Mouse (Mus musculus) intestine, postnatal 0 days (tissue): Measurements from ENCODE around the gene Nos1ap. TPM values are rescaled to one million over a fixed set of nuclear protein-coding genes. Genes with fewer than 3 reads are reported as not detected.

Experiments used
- ATAC-seq: fragments of 200-750 bp; cut with Nextera tagmentation; 2 replicates; pipeline ENCODE4 v1.8.0; 2017; ENCODE audit warnings: mild to moderate bottlenecking, moderate TSS enrichment, moderate library complexity
- H3K27ac ChIP-seq: fragments of 300-500 bp; sonication (generic); 2 replicates; pipeline ENCODE4 v1.5.1; 2014; ENCODE audit warnings: mild to moderate bottlenecking, low read depth, low read length, moderate library complexity
- H3K27me3 ChIP-seq: fragments of 300-500 bp; sonication (generic); replicated peaks from 2 replicates; pipeline ENCODE4 v1.6.1; 2014; ENCODE audit warnings: low read length, mixed read lengths; ENCODE audit not compliant: control insufficient read depth, insufficient read depth
- H3K36me3 ChIP-seq: fragments of 300-500 bp; sonication (generic); 2 replicates; pipeline ENCODE4 v1.6.1; 2014; ENCODE audit warnings: mild to moderate bottlenecking, moderate library complexity; ENCODE audit not compliant: control insufficient read depth, insufficient read depth
- H3K4me1 ChIP-seq: fragments of 300-500 bp; sonication (generic); replicated peaks from 2 replicates; pipeline ENCODE4 v1.6.1; 2014; ENCODE audit warnings: antibody characterized with exemption, low read length, mixed read lengths; ENCODE audit not compliant: control insufficient read depth, insufficient read depth
- H3K4me2 ChIP-seq: fragments of 300-500 bp; sonication (generic); replicated peaks from 2 replicates; pipeline ENCODE4 v1.6.1; 2014; ENCODE audit warnings: low read depth, mild to moderate bottlenecking, moderate library complexity
- H3K4me3 ChIP-seq: fragments of 300-500 bp; sonication (generic); 2 replicates; pipeline ENCODE4 v1.5.1; 2014; ENCODE audit warnings: low read depth, low read length
- H3K9ac ChIP-seq: fragments of 300-500 bp; sonication (generic); 2 replicates; pipeline ENCODE4 v1.6.1; 2014; ENCODE audit warnings: mild to moderate bottlenecking, low read depth, low read length
- H3K9me3 ChIP-seq: fragments of 300-500 bp; sonication (generic); 2 replicates; pipeline ENCODE4 v1.6.1; 2016; ENCODE audit warnings: mixed run types; ENCODE audit not compliant: control insufficient read depth
- CTCF ChIP-seq: sonication (generic); IDR thresholded peaks from 2 replicates; pipeline ENCODE4 v1.5.1; 2016; ENCODE audit warnings: low read depth, mild to moderate bottlenecking, control low read depth, antibody characterized with exemption, moderate library complexity
- WGBS: fragments of 180-500 bp; shearing (Covaris S2); extraction: QIAGEN DNeasy Blood & Tissue Kit; methylation state at CpG from one replicate; pipeline ENCODE4 v1.1.7; 2014; 5-methylcytosine and 5-hydroxymethylcytosine counted together
- polyA plus RNA-seq: library from polyadenylated mRNA; unstranded; fragments of >200 nt; fragmentation: Nextera tagmentation; extraction: Ambion mirVana; gene quantifications from 2 replicates; pipeline ENCODE4 v1.2.1, GENCODE M21; 2015

The Nos1ap gene
- polyA plus RNA-seq, 1 experiment from 2014 or later = 3.8 TPM

GRCm38 (mm10) chr1:170610289-170610688 is 20.6 kb upstream of the Nos1ap start:
- Histone ChIP-seq H3K27me3 (no peaks in the 10 kb centered on the region), H3K4me1 (no peaks in the 10 kb centered on the region), H3K27ac (no peak overlapping the region), H3K4me2 (no peak overlapping the region), H3K9ac (no peak overlapping the region), H3K4me3 (no peak overlapping the region), H3K9me3 (no peaks in the 10 kb centered on the region), H3K36me3 (no peaks in the 10 kb centered on the region)
- WGBS = 66% methylated on average over 3 of the region's 3 CpGs
- TF ChIP-seq CTCF = no peak
- no peak for ATAC-seq

GRCm38 (mm10) chr1:170609872-170610271 is 20.2 kb upstream of the Nos1ap start:
- 66% methylated on average over 7 of the region's 7 CpGs for WGBS

GRCm38 (mm10) chr1:170608461-170609071 is 18.9 kb upstream of the Nos1ap start:
- no peak overlapping the region for H3K27ac ChIP-seq
- no peaks in the 10 kb centered on the region for H3K36me3 ChIP-seq
- no peaks in the 10 kb centered on the region for H3K9me3 ChIP-seq
- H3K27me3 ChIP-seq = no peaks in the 10 kb centered on the region
- H3K4me1 ChIP-seq = no peaks in the 10 kb centered on the region
- no peak for ATAC-seq
- TF ChIP-seq CTCF = no peak
- H3K4me2 ChIP-seq = no peak overlapping the region
- WGBS = 68% methylated on average over 3 of the region's 3 CpGs
- H3K4me3 ChIP-seq = no peak overlapping the region
- H3K9ac ChIP-seq = no peak overlapping the region

More at GRCm38 (mm10) chr1:170609872-170610271, 20.2 kb upstream of the Nos1ap start:
- H3K27ac ChIP-seq = no peak overlapping the region
- ATAC-seq = no peak
- no peaks in the 10 kb centered on the region for H3K27me3 ChIP-seq
- no peak for TF ChIP-seq CTCF
- no peaks in the 10 kb centered on the region for H3K36me3 ChIP-seq
- no peak overlapping the region for H3K9ac ChIP-seq
- H3K4me3 ChIP-seq = no peak overlapping the region
- H3K9me3 ChIP-seq = no peaks in the 10 kb centered on the region
- no peak overlapping the region for H3K4me2 ChIP-seq
- no peaks in the 10 kb centered on the region for H3K4me1 ChIP-seq

GRCm38 (mm10) chr1:170607231-170607917 is 17.7 kb upstream of the Nos1ap start:
- no peak overlapping the region for H3K4me3 ChIP-seq
- no peak for TF ChIP-seq CTCF
- H3K36me3 ChIP-seq = no peaks in the 10 kb centered on the region
- no peak overlapping the region for H3K4me2 ChIP-seq
- 86% methylated on average over 8 of the region's 8 CpGs for WGBS
- no peak overlapping the region for H3K9ac ChIP-seq
- H3K9me3 ChIP-seq = no peaks in the 10 kb centered on the region
- H3K27me3 ChIP-seq = no peaks in the 10 kb centered on the region
- H3K27ac ChIP-seq = no peak overlapping the region
- H3K4me1 ChIP-seq = no peaks in the 10 kb centered on the region
- no peak for ATAC-seq

GRCm38 (mm10) chr1:170605228-170606001 is 15.8 kb upstream of the Nos1ap start:
- no peak for ATAC-seq
- no peak for TF ChIP-seq CTCF
- Histone ChIP-seq H3K27ac (no peak overlapping the region), H3K4me1 (no peaks in the 10 kb centered on the region), H3K4me3 (no peak overlapping the region), H3K36me3 (no peaks in the 10 kb centered on the region), H3K27me3 (no peaks in the 10 kb centered on the region), H3K9ac (no peak overlapping the region), H3K4me2 (no peak overlapping the region), H3K9me3 (no peaks in the 10 kb centered on the region)
- WGBS = 70% methylated on average over 21 of the region's 21 CpGs

GRCm38 (mm10) chr1:170594575-170594974 is 4.9 kb upstream of the Nos1ap start:
- Histone ChIP-seq H3K36me3 (no peaks in the 10 kb centered on the region), H3K27ac (no peak overlapping the region), H3K4me2 (no peak overlapping the region), H3K9me3 (no peaks in the 10 kb centered on the region), H3K9ac (no peak overlapping the region), H3K4me1 (no peaks in the 10 kb centered on the region), H3K27me3 (no peaks in the 10 kb centered on the region), H3K4me3 (no peak overlapping the region)
- WGBS = 96% methylated on average over 7 of the region's 7 CpGs
- TF ChIP-seq CTCF = no peak
- no peak for ATAC-seq
